Mouse (Mus musculus): ENCODE results near the gene Serpind1. TPM values are rescaled to one million over a fixed set of nuclear protein-coding genes. Genes with fewer than 3 reads are reported as not detected.

The Serpind1 gene
- 1.2 and 2.1 TPM in 2 replicates for polyA plus RNA-seq (2015; fragmentation: Nextera tagmentation; extraction: Ambion mirVana)

GRCm38 (mm10) chr16:17331116-17331515 lies at the start of gene Serpind1:
Gene Serpind1 (plus strand): TSS chr16:17331371.
- H3K36me3 ChIP-seq (ENCODE audit: insufficient read depth, low read length) = no peaks in the 10 kb centered on the region
- no peak within 1 kb of the TSS for H3K4me3 ChIP-seq (ENCODE audit: low read depth, low read length)
- H3K4me2 ChIP-seq (replicated peaks; ENCODE audit: low read depth, low read length) = no peak within 1 kb of the TSS
- TF ChIP-seq CTCF (IDR thresholded peaks at IDR 0.05) (no peak), EP300 (IDR thresholded peaks at IDR 0.05) (no peak)
- 31% methylated on average over 2 of the region's 2 CpGs for WGBS
- no peaks in the 10 kb centered on the region for H3K9me3 ChIP-seq (ENCODE audit: low read length)
- no peak within 1 kb of the TSS for H3K9ac ChIP-seq (replicated peaks; ENCODE audit: low read depth)
- H3K4me1 ChIP-seq (ENCODE audit: insufficient read depth, low read depth, low read length) = no peaks in the 10 kb centered on the region
- DNase-seq (ENCODE audit: low spot score) = no peak
- no peak for ATAC-seq
- no peak within 1 kb of the TSS for H3K27ac ChIP-seq (ENCODE audit: low read length)
- no peaks in the 10 kb centered on the region for H3K27me3 ChIP-seq (replicated peaks; ENCODE audit: insufficient read depth, low read length)

DNA sequence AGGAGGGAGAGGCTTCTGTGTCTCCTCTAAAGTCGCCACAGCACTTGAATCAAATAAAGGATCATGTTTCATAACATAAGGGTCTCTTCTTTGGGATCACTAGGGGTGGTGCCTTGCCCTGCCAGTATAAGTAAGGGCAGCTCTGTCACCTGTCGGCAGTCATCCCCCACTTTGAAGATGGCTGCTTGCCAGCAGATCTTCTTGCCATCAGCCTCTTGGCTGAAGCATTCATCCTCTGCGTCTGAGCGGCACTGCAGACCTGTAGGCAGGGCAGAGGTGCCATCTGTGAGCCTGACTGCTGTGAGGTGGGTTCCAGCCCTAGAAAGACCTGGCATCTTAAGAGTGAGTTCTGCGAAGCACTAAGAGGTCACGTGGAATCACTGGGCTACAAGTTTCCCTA lies 48.0 kb upstream of the Serpind1 start:
- Histone ChIP-seq H3K9ac (replicated peaks; ENCODE audit: low read depth) (no peak overlapping the region), H3K36me3 (ENCODE audit: insufficient read depth, low read length) (peaks cover 25% of the 10 kb centered on the region; the same call in 1 of the 2 replicates), H3K4me2 (replicated peaks; ENCODE audit: low read depth, low read length) (no peak overlapping the region), H3K9me3 (ENCODE audit: low read length) (no peaks in the 10 kb centered on the region), H3K4me1 (ENCODE audit: insufficient read depth, low read depth, low read length) (no peaks in the 10 kb centered on the region), H3K27ac (ENCODE audit: low read length) (no peak overlapping the region), H3K4me3 (ENCODE audit: low read depth, low read length) (no peak overlapping the region), H3K27me3 (replicated peaks; ENCODE audit: insufficient read depth, low read length) (no peaks in the 10 kb centered on the region)
- no peak for TF ChIP-seq EP300 (IDR thresholded peaks at IDR 0.05)
- TF ChIP-seq CTCF (IDR thresholded peaks at IDR 0.05) = no peak
- DNase-seq (ENCODE audit: low spot score) = no peak
- WGBS = 64% methylated on average over 6 of the region's 6 CpGs
- ATAC-seq = no peak

DNA sequence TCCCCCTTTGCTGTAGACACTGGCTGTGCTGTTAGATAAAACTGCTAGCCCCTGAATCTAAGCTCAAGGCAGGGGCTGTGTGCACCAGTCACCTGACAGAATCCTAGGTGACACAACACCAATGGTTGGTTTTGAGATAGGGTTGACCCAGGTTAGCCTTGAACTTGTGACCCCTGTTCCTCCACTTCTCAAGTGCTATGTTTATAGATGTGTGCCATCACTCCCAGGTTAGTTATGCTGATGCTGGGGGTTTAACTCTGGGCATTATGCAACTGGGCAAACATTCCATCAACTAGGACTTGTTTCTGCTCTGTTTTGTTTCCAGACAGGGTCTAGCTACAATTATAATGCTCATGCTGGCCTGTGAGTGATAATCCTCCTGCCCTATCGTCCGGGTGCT lies 44.1 kb upstream of the Serpind1 start:
- no peak overlapping the region for H3K4me2 ChIP-seq (replicated peaks; ENCODE audit: low read depth, low read length)
- no peak overlapping the region for H3K4me3 ChIP-seq (ENCODE audit: low read depth, low read length)
- no peaks in the 10 kb centered on the region for H3K27me3 ChIP-seq (replicated peaks; ENCODE audit: insufficient read depth, low read length)
- 83% methylated on average over 2 of the region's 2 CpGs for WGBS
- ATAC-seq (no peak), DNase-seq (ENCODE audit: low spot score) (no peak)
- peaks cover 11% of the 10 kb centered on the region; the same call in 1 of the 2 replicates for H3K36me3 ChIP-seq (ENCODE audit: insufficient read depth, low read length)
- no peak overlapping the region for H3K27ac ChIP-seq (ENCODE audit: low read length)
- no peak overlapping the region for H3K9ac ChIP-seq (replicated peaks; ENCODE audit: low read depth)
- TF ChIP-seq CTCF (IDR thresholded peaks at IDR 0.05) = no peak
- TF ChIP-seq EP300 (IDR thresholded peaks at IDR 0.05) = no peak
- no peaks in the 10 kb centered on the region for H3K4me1 ChIP-seq (ENCODE audit: insufficient read depth, low read depth, low read length)
- H3K9me3 ChIP-seq (ENCODE audit: low read length) = no peaks in the 10 kb centered on the region

DNA sequence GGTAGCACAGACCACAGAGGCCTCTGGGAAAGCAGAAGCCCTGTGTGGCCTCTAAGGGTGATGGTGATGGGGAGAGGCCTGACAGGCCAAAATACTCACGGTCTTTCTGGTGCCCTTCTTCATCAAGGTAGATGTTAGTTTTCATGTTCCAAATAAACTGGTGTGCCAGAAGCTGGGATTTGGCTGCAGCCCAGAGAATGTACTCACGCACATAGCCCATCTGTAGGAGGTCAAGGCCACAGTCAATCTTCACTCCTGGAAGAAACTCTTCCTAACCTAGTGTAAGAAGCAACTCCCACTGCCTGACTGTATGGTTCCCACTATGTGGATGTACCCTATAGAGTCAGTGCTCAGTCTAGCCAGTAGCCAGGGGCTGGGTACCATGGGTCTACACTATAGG lies 40.2 kb upstream of the Serpind1 start:
- TF ChIP-seq EP300 (IDR thresholded peaks at IDR 0.05) (no peak), CTCF (IDR thresholded peaks at IDR 0.05) (no peak)
- Histone ChIP-seq H3K36me3 (ENCODE audit: insufficient read depth, low read length) (peaks cover 4% of the 10 kb centered on the region; the same call in 1 of the 2 replicates), H3K27ac (ENCODE audit: low read length) (no peak overlapping the region), H3K4me2 (replicated peaks; ENCODE audit: low read depth, low read length) (no peak overlapping the region), H3K4me1 (ENCODE audit: insufficient read depth, low read depth, low read length) (no peaks in the 10 kb centered on the region), H3K9me3 (ENCODE audit: low read length) (no peaks in the 10 kb centered on the region), H3K9ac (replicated peaks; ENCODE audit: low read depth) (no peak overlapping the region), H3K27me3 (replicated peaks; ENCODE audit: insufficient read depth, low read length) (no peaks in the 10 kb centered on the region), H3K4me3 (ENCODE audit: low read depth, low read length) (no peak overlapping the region)
- DNase-seq (ENCODE audit: low spot score) (no peak), ATAC-seq (no peak)
- 88% methylated on average over 2 of the region's 2 CpGs for WGBS

GRCm38 (mm10) chr16:17292751-17293150 lies 38.4 kb upstream of the Serpind1 start:
- WGBS = 5% methylated on average over 2 of the region's 2 CpGs
- 0 out of 2 replicates have a peak, but pooled peaks have one; percentile 23 for ATAC-seq
- Histone ChIP-seq H3K4me1 (ENCODE audit: insufficient read depth, low read depth, low read length) (no peaks in the 10 kb centered on the region), H3K4me2 (replicated peaks; ENCODE audit: low read depth, low read length) (no peak overlapping the region), H3K4me3 (ENCODE audit: low read depth, low read length) (no peak overlapping the region), H3K27me3 (replicated peaks; ENCODE audit: insufficient read depth, low read length) (no peaks in the 10 kb centered on the region), H3K36me3 (ENCODE audit: insufficient read depth, low read length) (0 out of 2 replicates have a peak, but pooled peaks cover 14% of the 10 kb centered on the region), H3K27ac (ENCODE audit: low read length) (no peak overlapping the region), H3K9ac (replicated peaks; ENCODE audit: low read depth) (no peak overlapping the region), H3K9me3 (ENCODE audit: low read length) (no peaks in the 10 kb centered on the region)
- TF ChIP-seq CTCF (IDR thresholded peaks at IDR 0.05) (peak; percentile 96), EP300 (IDR thresholded peaks at IDR 0.05) (no peak)
- DNase-seq (ENCODE audit: low spot score) = peak; percentile 69

DNA sequence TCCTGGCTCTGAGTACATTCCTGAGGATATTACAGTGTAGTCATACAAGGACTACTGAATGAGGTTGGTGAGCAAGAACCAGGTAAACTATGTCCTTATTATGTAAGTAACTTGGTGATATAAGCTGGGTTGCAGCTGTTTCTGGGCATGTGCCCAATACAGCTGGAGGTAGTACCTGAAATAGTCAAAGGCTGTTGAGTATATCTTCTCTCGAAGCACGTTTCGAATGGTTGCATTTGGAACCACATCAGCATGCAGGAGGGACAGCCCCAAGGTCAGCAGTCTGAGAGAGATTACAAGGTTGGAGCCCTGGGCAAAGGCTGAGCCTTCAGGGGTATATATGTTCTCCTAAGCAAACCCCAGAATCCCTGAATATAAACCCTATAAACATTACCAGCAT lies 30.4 kb upstream of the Serpind1 start:
- H3K9ac ChIP-seq (replicated peaks; ENCODE audit: low read depth) = no peak overlapping the region
- DNase-seq (ENCODE audit: low spot score) = no peak
- no peaks in the 10 kb centered on the region for H3K9me3 ChIP-seq (ENCODE audit: low read length)
- H3K27me3 ChIP-seq (replicated peaks; ENCODE audit: insufficient read depth, low read length) = no peaks in the 10 kb centered on the region
- no peak overlapping the region for H3K4me3 ChIP-seq (ENCODE audit: low read depth, low read length)
- ATAC-seq = no peak
- 90% methylated on average over 3 of the region's 3 CpGs for WGBS
- H3K27ac ChIP-seq (ENCODE audit: low read length) = no peak overlapping the region
- H3K4me1 ChIP-seq (ENCODE audit: insufficient read depth, low read depth, low read length) = no peaks in the 10 kb centered on the region
- no peak overlapping the region for H3K4me2 ChIP-seq (replicated peaks; ENCODE audit: low read depth, low read length)
- peaks cover 43% of the 10 kb centered on the region; the same call in 1 of the 2 replicates for H3K36me3 ChIP-seq (ENCODE audit: insufficient read depth, low read length)
- TF ChIP-seq EP300 (IDR thresholded peaks at IDR 0.05) (no peak), CTCF (IDR thresholded peaks at IDR 0.05) (no peak)

All from lung, postnatal 0 days (tissue).